Comparison of ENCODE assay signal across 19 mouse cellular contexts in genomic region chr3:135682240-135682639, GRCm38 (mm10). TPM values are rescaled to one million over a fixed set of nuclear protein-coding genes. Genes with fewer than 3 reads are reported as not detected.
DNase-seq lines count a peak whose midpoint lies in the region; ATAC-seq and TF ChIP-seq lines count a peak whose summit lies in the region.
"Had no signal": no experiment of that assay in that cellular context is flagged by ENCODE, and none has a peak within 500 bp of the region (broad histone marks: within the 10 kb centered on the region; RNA-seq: fewer than 3 reads in every experiment).

No protein-coding gene starts in this region.

- H3K27ac ChIP-seq in heart, embryonic 10.5 days = peak overlapping the region; percentile 33
- H3K27ac ChIP-seq in heart, embryonic 12.5 days (ENCODE audit: poor library complexity, severe bottlenecking) = no peak overlapping the region
- 0 out of 2 replicates have a peak overlapping the region, but pooled peaks have one; percentile 26 for H3K27ac ChIP-seq in lung, embryonic 14.5 days (ENCODE audit: low read depth)
- 0 out of 2 replicates have a peak overlapping the region, but pooled peaks have one; percentile 4 for H3K27ac ChIP-seq in ES-Bruce4 (ENCODE audit: insufficient read depth, low read length)
- H3K27ac ChIP-seq: embryonic facial prominence, embryonic 12.5 days; forebrain, embryonic 12.5 days; hindbrain, embryonic 12.5 days; layer of hippocampus, adult 2 months; limb, embryonic 13.5 days had no signal

- 0 out of 2 replicates have a peak, but pooled peaks cover 4% of the 10 kb centered on the region for H3K36me3 ChIP-seq in heart, embryonic 10.5 days
- H3K36me3 ChIP-seq in heart, embryonic 12.5 days = no peaks in the 10 kb centered on the region
- no peaks in the 10 kb centered on the region for H3K36me3 ChIP-seq in lung, embryonic 14.5 days (ENCODE audit: insufficient read depth)
- H3K36me3 ChIP-seq in ES-Bruce4 (ENCODE audit: control insufficient read depth, insufficient read depth, low read length, poor library complexity, severe bottlenecking) = no peaks in the 10 kb centered on the region
- H3K36me3 ChIP-seq: embryonic facial prominence, embryonic 12.5 days; forebrain, embryonic 12.5 days; hindbrain, embryonic 12.5 days; limb, embryonic 13.5 days had no signal

- no peak overlapping the region for H3K4me2 ChIP-seq in heart, embryonic 12.5 days
- H3K4me2 ChIP-seq in lung, embryonic 14.5 days = no peak overlapping the region
- H3K4me2 ChIP-seq: embryonic facial prominence, embryonic 12.5 days; forebrain, embryonic 12.5 days; hindbrain, embryonic 12.5 days; limb, embryonic 13.5 days; midbrain, embryonic 11.5 days had no signal

- no peak for DNase-seq in heart, embryonic 10.5 days (ENCODE audit: low spot score)
- DNase-seq in lung, embryonic 14.5 days = no peak
- no peak for DNase-seq in lung, postnatal 25 days (ENCODE audit: low spot score)
- DNase-seq in fat pad, adult 2 months (ENCODE audit: extremely low read depth, low read depth, low spot score) = peak; percentile 40
- no peak for DNase-seq in ovary, postnatal 36 days (ENCODE audit: low spot score)
- no peak for DNase-seq in layer of hippocampus, adult 11-12 months (ENCODE audit: low spot score)
- DNase-seq: adrenal gland, postnatal 25 days; cerebellum, adult 2 months; gastrocnemius, postnatal 25 days; right cerebral cortex, adult 18-20 months had no signal

- H3K9ac ChIP-seq in heart, embryonic 12.5 days = no peak overlapping the region
- H3K9ac ChIP-seq in lung, embryonic 14.5 days = no peak overlapping the region
- H3K9ac ChIP-seq in ES-Bruce4 (ENCODE audit: low read depth, poor library complexity, severe bottlenecking) = no peak overlapping the region
- H3K9ac ChIP-seq: embryonic facial prominence, embryonic 12.5 days; forebrain, embryonic 12.5 days; hindbrain, embryonic 12.5 days; limb, embryonic 13.5 days had no signal

- 23% methylated on average over 3 of the region's 3 CpGs for WGBS in heart, embryonic 10.5 days
- WGBS in heart, embryonic 12.5 days = 37% methylated on average over 3 of the region's 3 CpGs
- WGBS in lung, embryonic 14.5 days = 24% methylated on average over 3 of the region's 3 CpGs

- TF ChIP-seq POLR2A in ES-Bruce4 (IDR thresholded peaks at IDR 0.05; ENCODE audit: insufficient read depth, low read length) = no peak

- ATAC-seq in heart, embryonic 12.5 days (ENCODE audit: insufficient number of reproducible peaks, low FRiP score) = no peak
- ATAC-seq in lung, embryonic 14.5 days (ENCODE audit: insufficient read depth) = no peak
- ATAC-seq: inflammation-experienced regulatory T-cells, adult 6 months had no signal

- TF ChIP-seq CTCF in lung, embryonic 14.5 days (IDR thresholded peaks at IDR 0.05; ENCODE audit: low read depth) = no peak
- no peak for TF ChIP-seq CTCF in ES-Bruce4 (IDR thresholded peaks at IDR 0.05; ENCODE audit: low read depth, low read length)

- no peaks in the 10 kb centered on the region for H3K9me3 ChIP-seq in heart, embryonic 10.5 days
- no peaks in the 10 kb centered on the region for H3K9me3 ChIP-seq in heart, embryonic 12.5 days (replicated peaks)
- no peaks in the 10 kb centered on the region for H3K9me3 ChIP-seq in lung, embryonic 14.5 days (ENCODE audit: low read depth, low read length)
- no peaks in the 10 kb centered on the region for H3K9me3 ChIP-seq in ES-Bruce4 (replicated peaks; ENCODE audit: control insufficient read depth, insufficient read depth, low read length, poor library complexity, severe bottlenecking)
- H3K9me3 ChIP-seq: embryonic facial prominence, embryonic 12.5 days; forebrain, embryonic 12.5 days; hindbrain, embryonic 12.5 days; limb, embryonic 13.5 days had no signal

- no peak for TF ChIP-seq EP300 in ES-Bruce4 (IDR thresholded peaks at IDR 0.05; ENCODE audit: insufficient read depth, low read depth, low read length)

- H3K4me1 ChIP-seq in heart, embryonic 10.5 days = peaks cover 71% of the 10 kb centered on the region
- H3K4me1 ChIP-seq in heart, embryonic 12.5 days (replicated peaks) = peaks cover 66% of the 10 kb centered on the region
- peaks cover 13% of the 10 kb centered on the region for H3K4me1 ChIP-seq in lung, embryonic 14.5 days (ENCODE audit: insufficient read depth)
- H3K4me1 ChIP-seq in ES-Bruce4 (ENCODE audit: control insufficient read depth, insufficient read depth, low read length) = peaks cover 3% of the 10 kb centered on the region

- H3K4me3 ChIP-seq in heart, embryonic 10.5 days = no peak overlapping the region
- H3K4me3 ChIP-seq in heart, embryonic 12.5 days = no peak overlapping the region
- no peak overlapping the region for H3K4me3 ChIP-seq in lung, embryonic 14.5 days (ENCODE audit: low read depth, low read length)
- H3K4me3 ChIP-seq in ES-Bruce4 (ENCODE audit: low read depth, low read length) = no peak overlapping the region
- H3K4me3 ChIP-seq: embryonic facial prominence, embryonic 12.5 days; forebrain, embryonic 12.5 days; hindbrain, embryonic 12.5 days; layer of hippocampus, adult 2 months; limb, embryonic 13.5 days had no signal

- H3K27me3 ChIP-seq in heart, embryonic 10.5 days (ENCODE audit: insufficient read depth, poor library complexity, severe bottlenecking) = no peaks in the 10 kb centered on the region
- no peaks in the 10 kb centered on the region for H3K27me3 ChIP-seq in heart, embryonic 12.5 days (replicated peaks)
- H3K27me3 ChIP-seq in lung, embryonic 14.5 days (ENCODE audit: insufficient read depth, low read length) = no peaks in the 10 kb centered on the region
- no peaks in the 10 kb centered on the region for H3K27me3 ChIP-seq in ES-Bruce4 (ENCODE audit: control insufficient read depth, insufficient read depth, low read length, poor library complexity, severe bottlenecking)
- H3K27me3 ChIP-seq: embryonic facial prominence, embryonic 12.5 days; forebrain, embryonic 12.5 days; hindbrain, embryonic 12.5 days; limb, embryonic 13.5 days had no signal

RNA-seq across cellular contexts. Expression of gene Nfkb1, which starts 9.1 kb away (rescaled TPM):
- polyA plus RNA-seq in heart, embryonic 10.5 days (2016; fragmentation: Nextera tagmentation; extraction: Ambion mirVana) = 13.2 and 16.0 TPM in 2 replicates
- 14.3 and 16.6 TPM in 2 replicates for polyA plus RNA-seq in heart, embryonic 12.5 days (2016; fragmentation: Nextera tagmentation; extraction: Ambion mirVana)
- polyA plus RNA-seq in lung, embryonic 14.5 days (2014; fragmentation: Nextera tagmentation; extraction: Ambion mirVana) = 34.4 and 34.8 TPM in 2 replicates
- polyA plus RNA-seq in ES-Bruce4 (2011; ENCODE audit: insufficient read depth, insufficient read length, low read depth, missing spikeins) = 35.3 and 38.3 TPM in 2 replicates
